In the genomic region with DNA sequence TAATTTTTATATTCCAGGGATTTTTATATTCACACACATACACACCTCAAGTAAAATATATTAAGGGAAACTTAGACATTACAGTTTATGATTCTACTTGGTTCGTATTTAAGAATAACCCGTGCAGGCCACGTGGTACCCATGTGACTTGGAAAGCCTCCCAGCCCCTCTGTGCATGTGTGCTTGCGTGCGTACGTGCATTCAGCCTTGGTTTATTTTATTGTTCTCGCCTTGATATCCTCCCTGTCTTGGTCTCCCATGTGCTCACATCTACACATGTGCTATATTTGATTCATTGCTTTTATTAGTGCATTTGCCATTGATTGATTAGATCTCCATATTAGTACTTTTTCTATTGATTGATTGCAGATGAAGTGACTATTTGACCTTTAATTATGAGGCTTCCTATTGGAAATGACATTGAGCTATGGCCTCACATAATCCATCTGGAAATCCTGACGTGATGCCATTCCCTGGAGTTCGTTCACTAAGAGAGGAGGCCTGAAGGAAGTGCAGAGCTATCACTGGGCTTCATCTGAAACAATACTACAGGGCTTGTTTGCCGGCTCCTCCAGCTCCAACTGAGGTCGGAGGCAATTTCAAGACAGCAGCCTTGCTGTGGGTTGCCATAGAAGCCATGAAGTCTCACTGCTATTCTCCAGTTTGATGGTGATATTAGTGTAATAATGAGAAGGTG, we compare ENCODE assay signal across 21 mouse cellular contexts.
DNase-seq lines count a peak whose midpoint lies in the region; ATAC-seq and TF ChIP-seq lines count a peak whose summit lies in the region.
"Had no signal": no experiment of that assay in that cellular context is flagged by ENCODE, and none has a peak within 500 bp of the region (broad histone marks: within the 10 kb centered on the region; RNA-seq: fewer than 3 reads in every experiment).

No protein-coding gene starts in this region.

- no peaks in the 10 kb centered on the region for H3K4me1 ChIP-seq in hindbrain, embryonic 12.5 days
- H3K4me1 ChIP-seq in hindbrain, postnatal 0 days (ENCODE audit: insufficient read depth, low read length): peaks cover 3% of the 10 kb centered on the region; the same call in 1 of the 2 replicates
- H3K4me1 ChIP-seq in hindbrain, embryonic 13.5 days (replicated peaks): peaks cover 7% of the 10 kb centered on the region
- peaks cover 7% of the 10 kb centered on the region; the same call in 1 of the 2 replicates for H3K4me1 ChIP-seq in hindbrain, embryonic 14.5 days (replicated peaks; ENCODE audit: control insufficient read depth, insufficient read depth, low read length)
- H3K4me1 ChIP-seq: embryonic facial prominence, embryonic 12.5 days; embryonic facial prominence, embryonic 15.5 days had no signal

- H3K4me2 ChIP-seq in hindbrain, embryonic 12.5 days (replicated peaks): no peak overlapping the region
- H3K4me2 ChIP-seq in hindbrain, postnatal 0 days (ENCODE audit: low read depth, low read length): no peak overlapping the region
- H3K4me2 ChIP-seq in hindbrain, embryonic 13.5 days: no peak overlapping the region
- H3K4me2 ChIP-seq in hindbrain, embryonic 14.5 days (replicated peaks): no peak overlapping the region
- H3K4me2 ChIP-seq: embryonic facial prominence, embryonic 12.5 days; embryonic facial prominence, embryonic 15.5 days; heart, embryonic 11.5 days had no signal

- DNase-seq in hindbrain, postnatal 0 days (ENCODE audit: low spot score): no peak
- DNase-seq in hindbrain, embryonic 14.5 days (ENCODE audit: low spot score): no peak
- no peak for DNase-seq in yolk sac, embryonic 10.5 days (ENCODE audit: low spot score)
- no peak for DNase-seq in gastrocnemius, adult 8-10 months (ENCODE audit: low spot score in 2 of 2)
- DNase-seq: adrenal gland, adult 2 months; adrenal gland, postnatal 14 days; cerebellum, adult 11 months; cerebellum, adult 2 months; cerebellum, adult 9-11 months; cerebellum, postnatal 25 days; gastrocnemius, postnatal 14 days; heart, adult 11 months had no signal

- no peaks in the 10 kb centered on the region for H3K36me3 ChIP-seq in hindbrain, embryonic 12.5 days
- no peaks in the 10 kb centered on the region for H3K36me3 ChIP-seq in hindbrain, postnatal 0 days (ENCODE audit: insufficient read depth, low read length)
- H3K36me3 ChIP-seq in hindbrain, embryonic 13.5 days: peaks cover 5% of the 10 kb centered on the region; the same call in 1 of the 2 replicates
- H3K36me3 ChIP-seq in hindbrain, embryonic 14.5 days (replicated peaks; ENCODE audit: control insufficient read depth, insufficient read depth): no peaks in the 10 kb centered on the region
- H3K36me3 ChIP-seq: embryonic facial prominence, embryonic 12.5 days; embryonic facial prominence, embryonic 15.5 days had no signal

- H3K27ac ChIP-seq in hindbrain, embryonic 12.5 days: no peak overlapping the region
- H3K27ac ChIP-seq in hindbrain, postnatal 0 days: no peak overlapping the region
- no peak overlapping the region for H3K27ac ChIP-seq in hindbrain, embryonic 13.5 days
- H3K27ac ChIP-seq in hindbrain, embryonic 14.5 days: no peak overlapping the region
- H3K27ac ChIP-seq: embryonic facial prominence, embryonic 12.5 days; embryonic facial prominence, embryonic 15.5 days had no signal

- no peaks in the 10 kb centered on the region for H3K9me3 ChIP-seq in hindbrain, embryonic 12.5 days (replicated peaks)
- no peaks in the 10 kb centered on the region for H3K9me3 ChIP-seq in hindbrain, postnatal 0 days (ENCODE audit: low read length)
- H3K9me3 ChIP-seq in hindbrain, embryonic 13.5 days: no peaks in the 10 kb centered on the region
- H3K9me3 ChIP-seq in hindbrain, embryonic 14.5 days (ENCODE audit: control insufficient read depth, low read length): no peaks in the 10 kb centered on the region
- H3K9me3 ChIP-seq: embryonic facial prominence, embryonic 12.5 days; embryonic facial prominence, embryonic 15.5 days had no signal

- 66% methylated on average over 11 of the region's 11 CpGs for WGBS in hindbrain, embryonic 12.5 days
- 61% methylated on average over 11 of the region's 11 CpGs for WGBS in hindbrain, postnatal 0 days
- 51% methylated on average over 11 of the region's 11 CpGs for WGBS in hindbrain, embryonic 13.5 days
- WGBS in hindbrain, embryonic 14.5 days: 53% methylated on average over 11 of the region's 11 CpGs

- ATAC-seq in hindbrain, embryonic 12.5 days (ENCODE audit: low FRiP score): peak; percentile 86
- ATAC-seq in hindbrain, postnatal 0 days: no peak
- peak; percentile 82 for ATAC-seq in hindbrain, embryonic 13.5 days (ENCODE audit: low FRiP score)
- ATAC-seq in hindbrain, embryonic 14.5 days (ENCODE audit: low FRiP score): peak; percentile 75; the same call in 1 of the 2 replicates
- ATAC-seq: CD4-positive, CD25-positive, alpha-beta regulatory T cell, adult 4 months; forebrain, embryonic 14.5 days; inflammation-experienced regulatory T-cells, adult 6 months; intestine, embryonic 16.5 days had no signal

- H3K4me3 ChIP-seq in hindbrain, embryonic 12.5 days: no peak overlapping the region
- H3K4me3 ChIP-seq in hindbrain, postnatal 0 days (ENCODE audit: low read length): no peak overlapping the region
- H3K4me3 ChIP-seq in hindbrain, embryonic 13.5 days: no peak overlapping the region
- no peak overlapping the region for H3K4me3 ChIP-seq in hindbrain, embryonic 14.5 days (replicated peaks; ENCODE audit: low read length)
- H3K4me3 ChIP-seq: embryonic facial prominence, embryonic 12.5 days; embryonic facial prominence, embryonic 15.5 days had no signal

- no peak for TF ChIP-seq CTCF in hindbrain, postnatal 0 days (IDR thresholded peaks at IDR 0.05; ENCODE audit: low read depth)

- no peak overlapping the region for H3K9ac ChIP-seq in hindbrain, embryonic 12.5 days
- H3K9ac ChIP-seq in hindbrain, postnatal 0 days (replicated peaks; ENCODE audit: low read length): no peak overlapping the region
- no peak overlapping the region for H3K9ac ChIP-seq in hindbrain, embryonic 13.5 days
- H3K9ac ChIP-seq in hindbrain, embryonic 14.5 days: no peak overlapping the region
- H3K9ac ChIP-seq: embryonic facial prominence, embryonic 12.5 days; embryonic facial prominence, embryonic 15.5 days had no signal

- no peaks in the 10 kb centered on the region for H3K27me3 ChIP-seq in hindbrain, embryonic 12.5 days
- H3K27me3 ChIP-seq in hindbrain, postnatal 0 days (ENCODE audit: insufficient read depth, low read length): no peaks in the 10 kb centered on the region
- H3K27me3 ChIP-seq in hindbrain, embryonic 13.5 days: no peaks in the 10 kb centered on the region
- no peaks in the 10 kb centered on the region for H3K27me3 ChIP-seq in hindbrain, embryonic 14.5 days (ENCODE audit: control insufficient read depth, insufficient read depth, low read length)
- H3K27me3 ChIP-seq: embryonic facial prominence, embryonic 12.5 days; embryonic facial prominence, embryonic 15.5 days had no signal
